Mouse (Mus musculus) lung, postnatal 0 days (tissue): Measurements from ENCODE around the gene Gsg1l.

ENCODE experiments used
- CTCF ChIP-seq: IDR thresholded peaks from 2 replicates; pipeline ENCODE4 v1.5.1; 2016; ENCODE audit warnings: antibody characterized with exemption, mild to moderate bottlenecking
- EP300 ChIP-seq: IDR thresholded peaks from 2 replicates; pipeline ENCODE4 v1.6.1; 2016; ENCODE audit warnings: antibody characterized with exemption, mild to moderate bottlenecking, control low read depth

GRCm38 (mm10) chr7:126083341-126083979, 1.2 kb upstream of the Gsg1l start:
- TF ChIP-seq CTCF (peak; percentile 57), EP300 (no peak)
